Mouse (Mus musculus): ENCODE measurements around the gene Birc2.

- no peak for TF ChIP-seq EP300 (IDR thresholded peaks at IDR 0.05; ENCODE audit: insufficient read depth, low read depth, low read length)
- no peak for TF ChIP-seq CTCF (IDR thresholded peaks at IDR 0.05; ENCODE audit: low read depth, low read length)
Measured at GRCm38 (mm10) chr9:7860976-7861375, 24.1 kb upstream of the Birc2 start.

Measured in ES-Bruce4 (cell line).